29 mouse cellular contexts compared by ENCODE assay signal in genomic region chr12:13042934-13043333, GRCm38 (mm10).
DNase-seq lines count a peak whose midpoint lies in the region; ATAC-seq and TF ChIP-seq lines count a peak whose summit lies in the region.
"Had no signal": no experiment of that assay in that cellular context is flagged by ENCODE, and none has a peak within 500 bp of the region (broad histone marks: within the 10 kb centered on the region; RNA-seq: fewer than 3 reads in every experiment).

No protein-coding gene starts in this region.

- 0 out of 2 replicates have a peak, but pooled peaks have one; percentile 40 for ATAC-seq in forebrain, embryonic 14.5 days
- ATAC-seq in forebrain, embryonic 13.5 days = no peak
- ATAC-seq in midbrain, embryonic 13.5 days = peak; percentile 45; the same call in 1 of the 2 replicates
- ATAC-seq in midbrain, embryonic 15.5 days (replicated peaks) = no peak
- ATAC-seq: intestine, embryonic 16.5 days had no signal

- H3K36me3 ChIP-seq in forebrain, embryonic 14.5 days (ENCODE audit: control insufficient read depth, insufficient read depth, low read length) = no peaks in the 10 kb centered on the region
- H3K36me3 ChIP-seq in forebrain, embryonic 13.5 days (ENCODE audit: poor library complexity, severe bottlenecking) = no peaks in the 10 kb centered on the region
- H3K36me3 ChIP-seq in midbrain, embryonic 13.5 days = no peaks in the 10 kb centered on the region
- H3K36me3 ChIP-seq in midbrain, embryonic 15.5 days (replicated peaks) = no peaks in the 10 kb centered on the region
- no peaks in the 10 kb centered on the region for H3K36me3 ChIP-seq in limb, embryonic 10.5 days
- no peaks in the 10 kb centered on the region for H3K36me3 ChIP-seq in thymus, adult 2 months (ENCODE audit: control insufficient read depth, insufficient read depth, low read length)
- H3K36me3 ChIP-seq: embryonic facial prominence, embryonic 15.5 days; heart, embryonic 12.5 days; hindbrain, embryonic 15.5 days; limb, embryonic 15.5 days; lung, embryonic 15.5 days had no signal

- no peaks in the 10 kb centered on the region for H3K27me3 ChIP-seq in forebrain, embryonic 14.5 days (replicated peaks; ENCODE audit: control insufficient read depth, insufficient read depth, low read length)
- H3K27me3 ChIP-seq in forebrain, embryonic 13.5 days = no peaks in the 10 kb centered on the region
- no peaks in the 10 kb centered on the region for H3K27me3 ChIP-seq in midbrain, embryonic 13.5 days
- no peaks in the 10 kb centered on the region for H3K27me3 ChIP-seq in midbrain, embryonic 15.5 days (replicated peaks)
- H3K27me3 ChIP-seq in limb, embryonic 10.5 days (ENCODE audit: low read depth, poor library complexity, severe bottlenecking) = no peaks in the 10 kb centered on the region
- H3K27me3 ChIP-seq in thymus, adult 2 months (ENCODE audit: control insufficient read depth, insufficient read depth, low read length) = no peaks in the 10 kb centered on the region
- H3K27me3 ChIP-seq: embryonic facial prominence, embryonic 15.5 days; heart, embryonic 12.5 days; hindbrain, embryonic 15.5 days; limb, embryonic 15.5 days; lung, embryonic 15.5 days had no signal

- no peak overlapping the region for H3K9ac ChIP-seq in forebrain, embryonic 14.5 days (ENCODE audit: low read length)
- H3K9ac ChIP-seq in forebrain, embryonic 13.5 days = no peak overlapping the region
- H3K9ac ChIP-seq in midbrain, embryonic 13.5 days (replicated peaks) = no peak overlapping the region
- H3K9ac ChIP-seq in midbrain, embryonic 15.5 days = no peak overlapping the region
- H3K9ac ChIP-seq: embryonic facial prominence, embryonic 15.5 days; heart, embryonic 12.5 days; hindbrain, embryonic 15.5 days; limb, embryonic 15.5 days; liver, embryonic 14.5 days; lung, embryonic 15.5 days had no signal

- no peak overlapping the region for H3K4me2 ChIP-seq in forebrain, embryonic 14.5 days (ENCODE audit: low read length)
- no peak overlapping the region for H3K4me2 ChIP-seq in forebrain, embryonic 13.5 days
- H3K4me2 ChIP-seq in midbrain, embryonic 13.5 days (replicated peaks) = no peak overlapping the region
- no peak overlapping the region for H3K4me2 ChIP-seq in midbrain, embryonic 15.5 days
- H3K4me2 ChIP-seq: embryonic facial prominence, embryonic 15.5 days; heart, embryonic 12.5 days; hindbrain, embryonic 15.5 days; limb, embryonic 15.5 days; lung, embryonic 15.5 days had no signal

- no peak for TF ChIP-seq POLR2A in thymus, adult 2 months (IDR thresholded peaks at IDR 0.05; ENCODE audit: control insufficient read depth, extremely low read depth, insufficient read depth, low read length, poor library complexity)

- 0 out of 2 replicates have a peak, but pooled peaks cover 5% of the 10 kb centered on the region for H3K4me1 ChIP-seq in forebrain, embryonic 14.5 days (ENCODE audit: control insufficient read depth, insufficient read depth, low read length)
- peaks cover 9% of the 10 kb centered on the region for H3K4me1 ChIP-seq in forebrain, embryonic 13.5 days
- peaks cover 13% of the 10 kb centered on the region; the same call in 1 of the 2 replicates for H3K4me1 ChIP-seq in midbrain, embryonic 13.5 days (replicated peaks)
- no peaks in the 10 kb centered on the region for H3K4me1 ChIP-seq in midbrain, embryonic 15.5 days
- peaks cover 64% of the 10 kb centered on the region for H3K4me1 ChIP-seq in limb, embryonic 10.5 days
- H3K4me1 ChIP-seq in thymus, adult 2 months (replicated peaks; ENCODE audit: control insufficient read depth, insufficient read depth, low read length) = no peaks in the 10 kb centered on the region
- H3K4me1 ChIP-seq: heart, embryonic 12.5 days; hindbrain, embryonic 15.5 days; lung, embryonic 15.5 days; megakaryocyte, embryonic 14.5 days had no signal

- TF ChIP-seq CTCF in thymus, adult 2 months (IDR thresholded peaks at IDR 0.05; ENCODE audit: borderline replicate concordance, control insufficient read depth, extremely low read depth, insufficient read depth, low read length, poor library complexity) = no peak

- no peak for DNase-seq in forebrain, embryonic 14.5 days (ENCODE audit: low spot score)
- peak; percentile 70 for DNase-seq in limb, embryonic 10.5 days (ENCODE audit: low spot score)
- DNase-seq in adrenal gland, postnatal 14 days = no peak
- no peak for DNase-seq in ovary, adult 18-20 months (ENCODE audit: low spot score)
- DNase-seq in thymus, adult 2 months = no peak
- DNase-seq: adrenal gland, postnatal 25 days; cerebellum, adult 8-10 months; cerebellum, postnatal 36 days; gastrocnemius, postnatal 25 days; heart, adult 18-20 months; heart, postnatal 10 days; kidney, adult 9 months; kidney, postnatal 14 days; layer of hippocampus, postnatal 36 days; lung, postnatal 36 days; thymus, adult 18-20 months; thymus, postnatal 4 days had no signal

- WGBS in forebrain, embryonic 14.5 days = 26% methylated on average over 7 of the region's 7 CpGs
- 37% methylated on average over 7 of the region's 7 CpGs for WGBS in forebrain, embryonic 13.5 days
- 63% methylated on average over 7 of the region's 7 CpGs for WGBS in midbrain, embryonic 13.5 days
- WGBS in midbrain, embryonic 15.5 days = 54% methylated on average over 7 of the region's 7 CpGs
- WGBS in limb, embryonic 10.5 days = 16% methylated on average over 7 of the region's 7 CpGs
- WGBS in thymus, adult 2 months = 96% methylated on average over 7 of the region's 7 CpGs

- no peaks in the 10 kb centered on the region for H3K9me3 ChIP-seq in forebrain, embryonic 14.5 days (replicated peaks; ENCODE audit: control insufficient read depth, low read length)
- H3K9me3 ChIP-seq in forebrain, embryonic 13.5 days (replicated peaks) = no peaks in the 10 kb centered on the region
- no peaks in the 10 kb centered on the region for H3K9me3 ChIP-seq in midbrain, embryonic 13.5 days
- H3K9me3 ChIP-seq in midbrain, embryonic 15.5 days = no peaks in the 10 kb centered on the region
- no peaks in the 10 kb centered on the region for H3K9me3 ChIP-seq in limb, embryonic 10.5 days (replicated peaks)
- H3K9me3 ChIP-seq: embryonic facial prominence, embryonic 15.5 days; heart, embryonic 12.5 days; hindbrain, embryonic 15.5 days; limb, embryonic 15.5 days; lung, embryonic 15.5 days; megakaryocyte, embryonic 14.5 days had no signal

- no peak overlapping the region for H3K27ac ChIP-seq in forebrain, embryonic 14.5 days (ENCODE audit: low read depth, low read length)
- no peak overlapping the region for H3K27ac ChIP-seq in forebrain, embryonic 13.5 days
- no peak overlapping the region for H3K27ac ChIP-seq in midbrain, embryonic 13.5 days
- no peak overlapping the region for H3K27ac ChIP-seq in midbrain, embryonic 15.5 days
- peak overlapping the region; percentile 73 for H3K27ac ChIP-seq in limb, embryonic 10.5 days
- no peak overlapping the region for H3K27ac ChIP-seq in thymus, adult 2 months (ENCODE audit: control insufficient read depth, insufficient read depth, low read length)
- H3K27ac ChIP-seq: embryonic facial prominence, embryonic 15.5 days; hindbrain, embryonic 15.5 days; layer of hippocampus, adult 2 months; limb, embryonic 15.5 days; liver, embryonic 14.5 days; lung, embryonic 15.5 days had no signal

- H3K4me3 ChIP-seq in forebrain, embryonic 14.5 days (ENCODE audit: low read depth, low read length) = no peak overlapping the region
- no peak overlapping the region for H3K4me3 ChIP-seq in forebrain, embryonic 13.5 days
- no peak overlapping the region for H3K4me3 ChIP-seq in midbrain, embryonic 13.5 days (replicated peaks)
- H3K4me3 ChIP-seq in midbrain, embryonic 15.5 days = no peak overlapping the region
- no peak overlapping the region for H3K4me3 ChIP-seq in limb, embryonic 10.5 days
- no peak overlapping the region for H3K4me3 ChIP-seq in thymus, adult 2 months (ENCODE audit: control insufficient read depth, insufficient read depth, low read length)
- H3K4me3 ChIP-seq: embryonic facial prominence, embryonic 15.5 days; heart, embryonic 12.5 days; hindbrain, embryonic 15.5 days; layer of hippocampus, adult 2 months; limb, embryonic 15.5 days; lung, embryonic 15.5 days; megakaryocyte, embryonic 14.5 days had no signal

Comparison
In these comparisons a context has a peak if more than half of its experiments do, and no peak if none do; other contexts are left out.
1. ATAC-seq: peak in forebrain, embryonic 14.5 days (single experiment) and midbrain, embryonic 13.5 days (single experiment); none in forebrain, embryonic 13.5 days (single experiment) and midbrain, embryonic 15.5 days (single experiment).